Mouse (Mus musculus) testis, postnatal 10 days (tissue): ENCODE measurements around the gene Ly75.

Experiments used
- DNase-seq: peaks from one replicate; pipeline ENCODE4 v3.0.0; 2021; ENCODE audit warnings: low spot score

The Ly75 gene

DNA sequence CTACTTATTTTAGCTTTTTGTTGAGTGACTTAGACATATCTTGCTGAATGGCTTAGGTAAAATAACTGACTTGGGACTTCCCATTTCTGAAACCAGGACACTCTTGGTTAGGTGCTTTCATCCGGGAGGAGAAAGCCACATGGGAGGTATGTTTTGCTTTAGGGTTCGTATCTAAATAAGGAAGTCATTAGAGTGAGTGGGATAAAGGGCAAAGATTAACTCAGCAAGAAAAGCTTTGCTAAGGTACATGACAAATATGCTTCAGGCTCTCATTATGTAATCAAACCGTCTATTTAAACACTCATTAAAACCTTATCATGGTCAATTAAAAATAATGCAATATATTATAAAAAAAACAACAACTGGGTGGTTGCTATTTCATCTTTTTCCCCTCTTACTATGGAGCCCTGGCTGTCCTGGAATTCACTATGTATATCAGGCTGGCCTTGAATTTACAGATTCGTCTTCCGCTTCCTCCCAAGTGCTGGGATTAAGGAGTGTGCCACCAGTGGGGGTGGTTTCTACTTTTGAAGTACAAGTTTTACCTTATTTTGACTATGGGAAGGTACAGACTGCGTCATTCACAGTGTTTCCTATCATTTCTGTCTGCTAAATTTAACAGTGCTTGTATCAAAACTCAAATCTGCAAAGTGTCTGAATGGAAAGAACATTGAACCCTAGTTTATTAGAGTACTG lies 60.9 kb downstream of the Ly75 start:
- no peak for DNase-seq

- no peak for DNase-seq
Measured at GRCm38 (mm10) chr2:60303796-60304195, 79.3 kb downstream of the Ly75 start.

GRCm38 (mm10) chr2:60299323-60299722 lies 83.8 kb downstream of the Ly75 start:
- DNase-seq = no peak

DNA sequence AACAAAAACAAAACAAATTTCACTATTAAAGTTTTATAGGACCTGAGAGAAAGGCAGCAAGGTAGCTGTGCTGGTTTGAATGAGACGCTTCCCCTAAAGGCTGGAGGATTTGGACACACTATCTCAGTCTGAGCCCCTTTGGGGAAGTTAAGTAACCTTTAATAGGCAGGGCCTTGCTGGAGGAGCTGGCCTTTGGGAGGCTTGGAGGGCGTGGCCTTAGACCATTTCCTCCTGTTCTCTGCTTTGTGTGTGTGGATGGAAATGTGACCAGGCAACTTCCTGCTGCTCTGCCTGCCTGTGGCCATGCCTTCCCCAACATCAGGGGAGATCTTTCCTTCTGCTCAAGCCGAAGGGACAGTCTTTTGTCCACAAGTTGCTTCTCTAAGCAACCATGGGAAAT lies 84.8 kb downstream of the Ly75 start:
- DNase-seq = no peak

DNA sequence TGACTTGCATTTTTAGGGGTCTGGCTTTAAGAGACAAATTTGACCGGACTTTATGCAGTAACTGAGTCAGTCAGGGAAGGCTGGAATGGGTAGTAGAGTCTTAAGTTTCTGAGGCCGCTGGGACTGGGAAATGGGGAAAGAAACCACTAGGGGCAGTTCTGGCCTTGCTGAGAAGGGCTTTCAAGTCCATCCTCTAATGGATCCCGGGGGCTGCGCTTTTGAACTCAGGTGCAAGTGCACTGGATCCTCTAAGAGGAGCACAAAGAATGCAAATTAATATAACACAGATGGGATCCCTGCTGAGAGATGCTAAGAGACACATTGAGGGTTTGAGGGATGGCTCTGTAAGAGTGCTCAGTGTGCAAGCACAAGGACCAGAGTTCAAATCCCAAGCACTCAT lies 91.7 kb downstream of the Ly75 start:
- DNase-seq = no peak

- DNase-seq = no peak
Measured at GRCm38 (mm10) chr2:60289451-60289850, 93.7 kb downstream of the Ly75 start.

GRCm38 (mm10) chr2:60288606-60289005 lies 94.5 kb downstream of the Ly75 start:
- no peak for DNase-seq

- no peak for DNase-seq
Measured at GRCm38 (mm10) chr2:60285107-60285617, 97.9 kb downstream of the Ly75 start.

GRCm38 (mm10) chr2:60284467-60284821 lies 98.7 kb downstream of the Ly75 start, which contains the start of gene Cd302:
Gene Cd302, minus strand, starts transcription at chr2:60284488.
- no peak for DNase-seq

DNA sequence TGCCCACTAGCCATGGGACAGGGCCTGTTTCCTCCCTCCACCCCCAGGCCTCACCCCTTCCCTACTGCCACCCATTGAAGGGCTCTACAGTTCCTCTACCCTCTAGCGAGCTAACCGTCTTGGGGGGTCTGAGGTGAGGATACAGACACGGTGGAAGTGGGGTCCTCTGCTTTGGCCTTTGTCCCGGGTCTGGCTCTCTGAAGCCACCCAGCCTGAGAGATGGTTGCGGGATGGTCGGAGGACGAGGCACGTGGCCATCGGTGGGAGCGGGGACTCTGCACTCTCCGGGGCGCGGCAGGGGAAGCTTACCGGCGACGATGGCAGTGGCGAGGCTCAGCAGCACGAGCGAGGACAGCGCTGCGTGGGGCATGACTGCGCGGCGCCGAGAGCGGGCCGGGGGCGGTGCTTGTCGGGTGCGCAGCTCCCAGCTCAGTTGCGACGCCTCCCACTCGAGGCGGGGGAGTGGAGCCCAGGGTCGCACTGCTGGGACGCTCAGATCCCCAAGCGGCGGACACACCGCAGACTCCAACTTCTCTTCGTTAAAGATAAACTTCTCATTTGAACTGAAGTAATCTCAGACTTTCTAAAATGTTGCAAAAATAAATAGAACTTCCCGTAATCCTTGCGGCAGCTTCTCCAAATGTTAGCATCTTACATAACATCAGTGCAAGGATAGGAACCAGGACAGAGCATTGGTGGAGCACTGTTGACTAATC lies 99.2 kb downstream of the Ly75 start:
- peak; percentile 89 for DNase-seq

- DNase-seq = no peak
Measured at GRCm38 (mm10) chr2:60283208-60283750, 99.8 kb downstream of the Ly75 start.

DNA sequence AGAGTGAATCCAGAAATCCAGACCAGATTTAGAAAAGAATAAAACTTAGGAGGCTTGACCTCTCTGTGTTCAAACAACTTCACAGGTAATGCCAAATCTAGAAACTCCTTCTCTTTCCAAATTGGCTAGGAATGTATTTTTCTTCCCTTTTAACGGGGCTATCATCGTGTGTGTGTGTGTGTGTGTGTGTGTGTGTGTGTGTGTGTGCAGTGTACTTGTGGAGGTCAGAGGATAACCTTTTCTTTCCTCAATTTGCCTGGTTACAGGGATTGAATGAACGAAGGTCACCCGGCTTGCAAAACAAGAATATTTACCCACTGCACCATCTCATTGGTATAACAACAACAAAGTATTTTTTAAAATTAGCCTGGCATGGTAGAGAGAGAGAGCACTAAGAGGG lies 100.5 kb downstream of the Ly75 start:
- DNase-seq = no peak

- no peak for DNase-seq
Measured at GRCm38 (mm10) chr2:60278627-60279026, 104.5 kb downstream of the Ly75 start.

DNA sequence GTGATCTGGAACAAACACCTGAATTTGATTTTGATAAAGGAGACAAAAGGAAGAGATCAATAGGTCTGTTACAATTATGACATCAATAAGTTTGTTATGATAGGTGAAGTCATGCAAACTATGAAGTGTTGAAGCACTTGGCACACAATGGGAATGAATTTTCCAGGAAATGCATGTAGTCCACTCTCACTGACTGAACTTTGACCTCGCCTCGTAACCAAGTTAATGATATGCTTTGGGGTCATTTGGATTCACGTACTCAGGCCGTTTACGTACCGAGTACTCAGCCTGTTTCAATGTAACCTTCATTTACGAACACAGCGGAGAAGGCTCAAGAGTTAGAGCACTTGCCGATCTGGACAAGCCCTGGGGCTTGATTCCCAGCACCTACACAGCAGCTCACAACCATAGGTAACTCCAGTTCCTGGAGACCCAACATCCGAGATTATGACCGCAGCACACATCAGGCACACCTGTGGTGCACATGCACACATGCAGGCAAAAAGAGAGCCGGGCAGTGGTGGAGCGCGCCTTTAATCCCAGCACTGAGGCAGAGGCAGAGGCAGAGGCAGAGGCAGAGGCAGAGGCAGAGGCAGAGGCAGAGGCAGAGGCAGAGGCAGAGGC lies 113.1 kb downstream of the Ly75 start:
- no peak for DNase-seq

DNA sequence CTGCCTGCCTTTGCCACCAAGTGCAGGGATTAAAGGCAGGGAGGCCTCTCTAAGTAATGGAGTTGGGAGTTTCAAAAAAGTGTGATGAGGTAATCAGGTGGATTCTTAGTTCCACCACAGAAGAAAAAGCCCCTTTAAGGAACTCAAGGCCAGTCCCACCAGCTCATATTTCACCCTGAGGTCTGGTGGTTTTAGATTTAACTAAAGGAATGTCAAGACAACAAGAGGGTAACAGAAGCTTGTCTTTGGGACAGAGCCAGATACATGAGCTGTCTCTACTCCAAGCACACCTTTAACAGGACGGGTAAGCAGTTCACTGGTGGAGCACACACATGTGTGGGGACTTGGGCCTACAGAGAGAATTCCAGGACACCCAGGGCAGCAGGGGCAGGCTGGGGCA lies 115.5 kb downstream of the Ly75 start:
- DNase-seq = no peak

- no peak for DNase-seq
Measured at GRCm38 (mm10) chr2:60260621-60261350, 122.3 kb downstream of the Ly75 start.

- DNase-seq = no peak
Measured at GRCm38 (mm10) chr2:60259186-60259585, 123.9 kb downstream of the Ly75 start.

GRCm38 (mm10) chr2:60256751-60257150 lies 126.4 kb downstream of the Ly75 start:
- DNase-seq = no peak

DNA sequence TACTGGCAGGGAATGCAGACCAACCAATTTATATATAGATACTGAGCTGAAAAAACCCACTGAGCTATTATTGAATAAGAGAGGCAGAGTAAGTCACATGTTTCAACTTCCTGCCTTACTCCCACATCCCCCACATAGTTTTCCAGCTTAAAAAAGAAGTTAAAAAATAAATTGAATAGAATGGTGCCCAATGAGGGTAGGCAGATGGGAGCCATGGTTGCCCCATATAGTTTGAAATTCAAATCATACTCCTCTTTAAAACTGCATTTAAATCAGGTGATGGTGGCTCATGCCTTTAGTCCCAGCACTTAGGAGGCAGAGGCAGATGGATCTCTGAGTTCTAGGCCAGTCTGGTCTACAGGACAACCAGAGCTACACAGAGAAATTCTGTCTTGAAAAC lies 129.6 kb downstream of the Ly75 start:
- DNase-seq = no peak

DNA sequence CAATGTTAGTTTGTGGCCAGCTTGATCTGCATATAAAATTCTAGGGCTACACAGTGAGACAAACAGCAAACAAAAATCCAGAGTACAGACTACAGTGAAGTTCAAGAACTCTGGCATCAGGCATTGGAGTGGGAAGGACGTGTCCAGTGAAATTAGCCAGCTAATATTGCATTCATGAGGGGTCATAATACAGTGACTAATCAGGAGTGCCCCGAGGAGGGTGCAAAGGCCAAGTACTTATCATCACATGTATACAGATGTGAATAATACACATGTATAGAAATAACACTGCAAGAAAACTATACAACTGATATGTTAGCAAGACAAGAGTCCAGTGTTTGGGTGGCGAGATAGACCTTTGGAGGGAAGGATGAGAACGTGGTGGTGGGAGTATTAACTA lies 130.3 kb downstream of the Ly75 start:
- DNase-seq = no peak
